Mouse (Mus musculus) megakaryocyte progenitor cell, adult 5-6 weeks (primary cell): Measurements from ENCODE around the gene Cfi. TPM values are rescaled to one million over a fixed set of nuclear protein-coding genes. Genes with fewer than 3 reads are reported as not detected.

ENCODE experiments used
- ATAC-seq: replicated peaks from 2 replicates; pipeline ENCODE4 v1.8.0; 2016; ENCODE audit warnings: mild to moderate bottlenecking, moderate TSS enrichment, inconsistent platforms; ENCODE audit not compliant: poor library complexity
- total RNA-seq, 2 experiments: library from RNA; stranded (forward) in 1 of 2; stranded (reverse) in 1 of 2; fragments of 157-497, 149-512 nt in 1 of 2; fragments of 200-1000 nt in 1 of 2; gene quantifications; 2 replicates each; pipeline versions ENCODE4 v1.2.3 to v1.2.4; 2015 to 2017

The Cfi gene
- total RNA-seq, 2 experiments from 2014 or later, result not detected

- peak; percentile 90 for ATAC-seq
These were observed 82.8 kb downstream of the Cfi start for GRCm38 (mm10) chr3:129918434-129918833.

GRCm38 (mm10) chr3:129923581-129923980 lies 87.9 kb downstream of the Cfi start:
- ATAC-seq, result no peak

Other genes starting within 250 kb of the Cfi start
- gene Egf, start 80.6 kb upstream of the Cfi start, total RNA-seq (2015), result 1.1 and 1.2 TPM in 2 replicates
- 1.8 and 1.9 TPM in 2 replicates for gene Egf, start 80.6 kb upstream of the Cfi start, total RNA-seq (2017)
- gene Lrit3, start 31.9 kb upstream of the Cfi start, total RNA-seq (2015), result not detected in 2 replicates
- gene Lrit3, start 31.9 kb upstream of the Cfi start, total RNA-seq (2017), result not detected in 2 replicates
- gene Rrh, start 13.3 kb upstream of the Cfi start, total RNA-seq (2015), result 0.07 and 0.35 TPM in 2 replicates
- 0.12 and 0.47 TPM in 2 replicates for gene Rrh, start 13.3 kb upstream of the Cfi start, total RNA-seq (2017)
- gene Gar1, start 4.5 kb upstream of the Cfi start, total RNA-seq (2015), result 49.3 and 64.6 TPM in 2 replicates
- 23.6 and 26.9 TPM in 2 replicates for gene Gar1, start 4.5 kb upstream of the Cfi start, total RNA-seq (2017)
- 32.2 and 40.1 TPM in 2 replicates for gene Pla2g12a, start 42.7 kb downstream of the Cfi start, total RNA-seq (2015)
- 24.3 and 31.3 TPM in 2 replicates for gene Pla2g12a, start 42.7 kb downstream of the Cfi start, total RNA-seq (2017)
- gene Casp6, start 65.5 kb downstream of the Cfi start, total RNA-seq (2015), result 16.2 and 16.3 TPM in 2 replicates
- gene Casp6, start 65.5 kb downstream of the Cfi start, total RNA-seq (2017), result 9.3 and 13.3 TPM in 2 replicates
- 3.3 TPM in 2 replicates for gene Mcub, start 134.3 kb downstream of the Cfi start, total RNA-seq (2015)
- 4.2 and 4.4 TPM in 2 replicates for gene Mcub, start 134.3 kb downstream of the Cfi start, total RNA-seq (2017)
- gene Sec24b, start 225.7 kb downstream of the Cfi start, total RNA-seq (2015), result 37.6 and 39.7 TPM in 2 replicates
- gene Sec24b, start 225.7 kb downstream of the Cfi start, total RNA-seq (2017), result 24.8 and 29.1 TPM in 2 replicates